Comparison of ENCODE assay signal across 8 mouse cellular contexts in the genomic region with DNA sequence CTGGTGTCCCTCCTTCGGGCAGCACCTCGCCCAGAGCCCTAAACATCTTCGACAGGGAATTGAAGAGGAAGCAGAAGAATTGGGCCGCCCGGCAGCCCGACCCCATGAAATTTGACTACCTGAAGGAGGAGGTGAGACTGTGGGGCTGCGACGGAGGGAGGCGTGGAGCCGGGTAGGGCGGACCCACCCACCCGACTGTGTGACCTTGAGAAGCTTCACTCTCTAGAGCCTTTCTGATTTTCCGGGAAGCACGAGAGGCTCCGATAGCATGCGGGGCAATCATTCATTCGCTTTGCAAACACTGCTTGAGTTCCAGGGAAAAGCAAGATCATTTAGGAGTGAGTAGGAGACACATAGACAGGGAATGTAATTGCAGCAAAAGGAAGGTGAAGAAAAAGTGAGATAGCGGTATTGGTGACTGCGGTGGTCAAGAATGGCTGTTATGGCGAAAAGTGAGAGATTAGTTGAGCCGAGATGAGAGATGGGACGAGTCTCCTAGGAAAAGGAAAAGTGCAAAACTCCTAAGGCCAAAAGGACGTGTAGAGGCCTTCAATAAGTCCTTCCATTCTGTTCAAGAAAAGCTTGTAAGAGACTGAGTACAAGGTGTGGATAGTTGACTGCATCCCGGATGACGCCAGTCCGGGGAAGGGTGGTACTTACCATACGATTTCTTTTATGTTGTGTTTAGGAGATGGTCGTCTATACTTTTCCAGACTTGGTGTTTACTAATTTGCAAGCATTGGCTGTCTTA. TPM values are rescaled to one million over a fixed set of nuclear protein-coding genes. Genes with fewer than 3 reads are reported as not detected.
DNase-seq lines count a peak whose midpoint lies in the region; ATAC-seq and TF ChIP-seq lines count a peak whose summit lies in the region.

No protein-coding gene starts in this region.

- DNase-seq in cerebellum, adult 2 months: peak; percentile 5 to 20
- no peak for DNase-seq in cerebellum, adult 11 months
- peak; percentile 3 for DNase-seq in thymus, postnatal 14 days
- DNase-seq in thymus, postnatal 36 days: no peak
- no peak for DNase-seq in adrenal gland, postnatal 36 days
- DNase-seq in frontal cortex, postnatal 25 days (ENCODE audit: low spot score in 2 of 2): no peak

- H3K4me1 ChIP-seq in cerebellum, adult 2 months (ENCODE audit: control insufficient read depth, insufficient read depth, low read length): peaks cover 2% of the 10 kb centered on the region; the same call in 1 of the 2 replicates
- H3K4me1 ChIP-seq in hindbrain, embryonic 12.5 days: peaks cover 13% of the 10 kb centered on the region

- no peak for TF ChIP-seq CTCF in cerebellum, adult 2 months (IDR thresholded peaks at IDR 0.05; ENCODE audit: borderline replicate concordance, insufficient read depth, low read depth, low read length)

- TF ChIP-seq POLR2A in cerebellum, adult 2 months (IDR thresholded peaks at IDR 0.05; ENCODE audit: borderline replicate concordance, insufficient read depth, low read length): no peak

- H3K36me3 ChIP-seq in hindbrain, embryonic 12.5 days: peaks cover 5% of the 10 kb centered on the region; the same call in 1 of the 2 replicates

- ATAC-seq in hindbrain, embryonic 12.5 days (ENCODE audit: low FRiP score): peak; percentile 82
- ATAC-seq in megakaryocyte progenitor cell, adult 5-6 weeks (replicated peaks; ENCODE audit: poor library complexity): peak; percentile 63

- no peaks in the 10 kb centered on the region for H3K27me3 ChIP-seq in cerebellum, adult 2 months (ENCODE audit: control insufficient read depth, insufficient read depth, low read length)
- no peaks in the 10 kb centered on the region for H3K27me3 ChIP-seq in hindbrain, embryonic 12.5 days

- WGBS in cerebellum, adult 2 months: 4% methylated on average over 28 of the region's 28 CpGs
- WGBS in hindbrain, embryonic 12.5 days: 7% methylated on average over 28 of the region's 28 CpGs

- H3K9ac ChIP-seq in hindbrain, embryonic 12.5 days: peak overlapping the region; percentile 81

- no peaks in the 10 kb centered on the region for H3K9me3 ChIP-seq in hindbrain, embryonic 12.5 days (replicated peaks)

- H3K4me2 ChIP-seq in hindbrain, embryonic 12.5 days (replicated peaks): peak overlapping the region; percentile 66

- H3K27ac ChIP-seq in cerebellum, adult 2 months (ENCODE audit: insufficient read depth, low read length): peak overlapping the region; percentile 71
- H3K27ac ChIP-seq in hindbrain, embryonic 12.5 days: peak overlapping the region; percentile 84

- H3K4me3 ChIP-seq in cerebellum, adult 2 months (replicated peaks; ENCODE audit: insufficient read depth, low read depth, low read length): peak overlapping the region; percentile 70
- peak overlapping the region; percentile 79 for H3K4me3 ChIP-seq in hindbrain, embryonic 12.5 days

RNA-seq across cellular contexts. Expression of a gene that starts 0.5 kb away (rescaled TPM):
- 52.8 and 58.2 TPM in 2 replicates for polyA plus RNA-seq in cerebellum, adult 2 months (2012; rRNA removed)
- 28.4 and 31.7 TPM in 2 replicates for polyA plus RNA-seq in hindbrain, embryonic 12.5 days (2016; fragmentation: Nextera tagmentation; extraction: Ambion mirVana)
- 12.0 and 21.1 TPM in 2 replicates for total RNA-seq in megakaryocyte progenitor cell, adult 5-6 weeks (2015)
- 20.9 and 28.1 TPM in 2 replicates for total RNA-seq in megakaryocyte progenitor cell, adult 5-6 weeks (2017)
- total RNA-seq in adrenal gland, postnatal 36 days (2021): 10 to 100 TPM; 19.9 to 22.7 TPM

RNA-seq across cellular contexts. Expression of a gene that starts 0.6 kb away (rescaled TPM):
- 15.1 and 15.4 TPM in 2 replicates for polyA plus RNA-seq in cerebellum, adult 2 months (2012; rRNA removed)
- 27.7 and 28.2 TPM in 2 replicates for polyA plus RNA-seq in hindbrain, embryonic 12.5 days (2016; fragmentation: Nextera tagmentation; extraction: Ambion mirVana)
- total RNA-seq in megakaryocyte progenitor cell, adult 5-6 weeks (2015): 42.8 and 43.7 TPM in 2 replicates
- total RNA-seq in megakaryocyte progenitor cell, adult 5-6 weeks (2017): 46.9 and 69.0 TPM in 2 replicates
- total RNA-seq in adrenal gland, postnatal 36 days (2021): 10 to 100 TPM; 24.8 to 27.0 TPM

RNA-seq across cellular contexts. Expression of a gene that starts 19.1 kb away (rescaled TPM):
- not detected in 2 replicates for polyA plus RNA-seq in cerebellum, adult 2 months (2012; rRNA removed)
- not detected in 2 replicates for polyA plus RNA-seq in hindbrain, embryonic 12.5 days (2016; fragmentation: Nextera tagmentation; extraction: Ambion mirVana)
- total RNA-seq in megakaryocyte progenitor cell, adult 5-6 weeks (2015): not detected in 2 replicates
- total RNA-seq in megakaryocyte progenitor cell, adult 5-6 weeks (2017): not detected in 2 replicates
- total RNA-seq in adrenal gland, postnatal 36 days (2021): not detected

Comparison
In these comparisons a context has a peak if more than half of its experiments do, and no peak if none do; other contexts are left out.
1. DNase-seq: peak in cerebellum, adult 2 months (2 of 2) and thymus, postnatal 14 days (single experiment); none in cerebellum, adult 11 months (single experiment), thymus, postnatal 36 days (0 of 2), adrenal gland, postnatal 36 days (0 of 2) and frontal cortex, postnatal 25 days (0 of 2).